Mouse (Mus musculus): ENCODE measurements around the gene Eif3g. TPM values are rescaled to one million over a fixed set of nuclear protein-coding genes. Genes with fewer than 3 reads are reported as not detected.

The Eif3g gene
- polyA plus RNA-seq, 1 experiment from 2014 or later, result 209 TPM

Small RNA genes within 50 kb of the gene (microRNA-seq; reads per million reads assigned to microRNA genes)
- not detected for gene Mir7081

Other genes starting within 250 kb of the Eif3g start
- 47.4 and 48.4 TPM in 2 replicates for gene Pin1, start 246.5 kb downstream of the Eif3g start, polyA plus RNA-seq (2015; fragmentation: Nextera tagmentation; extraction: Ambion mirVana)
- 1.4 and 1.7 TPM in 2 replicates for gene Olfm2, start 152.3 kb downstream of the Eif3g start, polyA plus RNA-seq (2015; fragmentation: Nextera tagmentation; extraction: Ambion mirVana)
- gene Col5a3, start 83.6 kb downstream of the Eif3g start, polyA plus RNA-seq (2015; fragmentation: Nextera tagmentation; extraction: Ambion mirVana), result 1.9 and 2.1 TPM in 2 replicates
- gene Rdh8, start 80.1 kb downstream of the Eif3g start, polyA plus RNA-seq (2015; fragmentation: Nextera tagmentation; extraction: Ambion mirVana), result not detected in 2 replicates
- gene A230050P20Rik, start 30.0 kb downstream of the Eif3g start, polyA plus RNA-seq (2015; fragmentation: Nextera tagmentation; extraction: Ambion mirVana), result 11.4 and 13.4 TPM in 2 replicates
- gene Angptl6, start 18.9 kb downstream of the Eif3g start, polyA plus RNA-seq (2015; fragmentation: Nextera tagmentation; extraction: Ambion mirVana), result 3.8 and 4.0 TPM in 2 replicates
- gene Ppan, start 10.4 kb downstream of the Eif3g start, polyA plus RNA-seq (2015; fragmentation: Nextera tagmentation; extraction: Ambion mirVana), result 36.4 and 44.3 TPM in 2 replicates
- 56.1 and 63.1 TPM in 2 replicates for gene Dnmt1, start 61.3 kb upstream of the Eif3g start, polyA plus RNA-seq (2015; fragmentation: Nextera tagmentation; extraction: Ambion mirVana)
- gene S1pr2, start 78.2 kb upstream of the Eif3g start, polyA plus RNA-seq (2015; fragmentation: Nextera tagmentation; extraction: Ambion mirVana), result 18.2 and 23.7 TPM in 2 replicates
- gene Mrpl4, start 104.1 kb upstream of the Eif3g start, polyA plus RNA-seq (2015; fragmentation: Nextera tagmentation; extraction: Ambion mirVana), result 170 and 173 TPM in 2 replicates
- gene Icam1, start 117.4 kb upstream of the Eif3g start, polyA plus RNA-seq (2015; fragmentation: Nextera tagmentation; extraction: Ambion mirVana), result 23.8 and 29.6 TPM in 2 replicates
- 2.0 and 3.0 TPM in 2 replicates for gene Icam4, start 130.8 kb upstream of the Eif3g start, polyA plus RNA-seq (2015; fragmentation: Nextera tagmentation; extraction: Ambion mirVana)
- gene Icam5, start 133.4 kb upstream of the Eif3g start, polyA plus RNA-seq (2015; fragmentation: Nextera tagmentation; extraction: Ambion mirVana), result 0.08 TPM in 1 of 2 replicates, not detected in the other
- 0.72 and 0.77 TPM in 2 replicates for gene Zglp1, start 168.5 kb upstream of the Eif3g start, polyA plus RNA-seq (2015; fragmentation: Nextera tagmentation; extraction: Ambion mirVana)
- 0.22 and 0.56 TPM in 2 replicates for gene Gm49373, start 174.5 kb upstream of the Eif3g start, polyA plus RNA-seq (2015; fragmentation: Nextera tagmentation; extraction: Ambion mirVana)
- 47.9 and 55.0 TPM in 2 replicates for gene Fdx1l, start 175.0 kb upstream of the Eif3g start, polyA plus RNA-seq (2015; fragmentation: Nextera tagmentation; extraction: Ambion mirVana)
- gene Gm38431, start 193.4 kb upstream of the Eif3g start, polyA plus RNA-seq (2015; fragmentation: Nextera tagmentation; extraction: Ambion mirVana), result 2.0 and 2.3 TPM in 2 replicates
- gene Raver1, start 193.4 kb upstream of the Eif3g start, polyA plus RNA-seq (2015; fragmentation: Nextera tagmentation; extraction: Ambion mirVana), result 41.4 and 49.3 TPM in 2 replicates
- 15.8 and 16.2 TPM in 2 replicates for gene Tyk2, start 232.6 kb upstream of the Eif3g start, polyA plus RNA-seq (2015; fragmentation: Nextera tagmentation; extraction: Ambion mirVana)

Data from heart, embryonic 16.5 days (tissue).